ENCODE assay signal across 27 mouse cellular contexts in genomic region chr13:102728035-102728434, GRCm38 (mm10). TPM values are rescaled to one million over a fixed set of nuclear protein-coding genes. Genes with fewer than 3 reads are reported as not detected.
DNase-seq lines count a peak whose midpoint lies in the region; ATAC-seq and TF ChIP-seq lines count a peak whose summit lies in the region.
"Had no signal": no experiment of that assay in that cellular context is flagged by ENCODE, and none has a peak within 500 bp of the region (broad histone marks: within the 10 kb centered on the region; RNA-seq: fewer than 3 reads in every experiment).

No protein-coding gene starts in this region.

- no peak overlapping the region for H3K9ac ChIP-seq in liver, embryonic 11.5 days (ENCODE audit: low read depth, low read length)
- no peak overlapping the region for H3K9ac ChIP-seq in liver, embryonic 12.5 days
- peak overlapping the region; percentile 24; the same call in 1 of the 2 replicates for H3K9ac ChIP-seq in MEL (ENCODE audit: control insufficient read depth, low read depth, low read length, poor library complexity, severe bottlenecking)
- H3K9ac ChIP-seq: embryonic facial prominence, embryonic 12.5 days; forebrain, embryonic 12.5 days; heart, embryonic 13.5 days; hindbrain, embryonic 12.5 days; lung, embryonic 15.5 days had no signal

- no peaks in the 10 kb centered on the region for H3K27me3 ChIP-seq in liver, embryonic 11.5 days (replicated peaks; ENCODE audit: control insufficient read depth, insufficient read depth, low read length)
- no peaks in the 10 kb centered on the region for H3K27me3 ChIP-seq in liver, embryonic 12.5 days (replicated peaks)
- H3K27me3 ChIP-seq in MEL (ENCODE audit: control insufficient read depth in 1 of 2, insufficient read depth in 2 of 2, low read length in 2 of 2) (no peaks in the 10 kb centered on the region), myocyte (ENCODE audit: control insufficient read depth, insufficient read depth, insufficient read length) (no peaks in the 10 kb centered on the region)
- H3K27me3 ChIP-seq: embryonic facial prominence, embryonic 12.5 days; forebrain, embryonic 12.5 days; heart, embryonic 13.5 days; hindbrain, embryonic 12.5 days; lung, embryonic 15.5 days had no signal

- TF ChIP-seq RAD21 in MEL (IDR thresholded peaks at IDR 0.05; ENCODE audit: low read depth, low read length) = no peak

- ATAC-seq in liver, embryonic 11.5 days (replicated peaks; ENCODE audit: low FRiP score) = peak; percentile 68
- no peak for ATAC-seq in liver, embryonic 12.5 days
- ATAC-seq: intestine, postnatal 0 days had no signal

- H3K4me3 ChIP-seq in liver, embryonic 11.5 days (ENCODE audit: low read depth, low read length) = no peak overlapping the region
- no peak overlapping the region for H3K4me3 ChIP-seq in liver, embryonic 12.5 days
- peak overlapping the region in 1 of 2 experiments; percentile 40; a peak in 1 of 4 replicates for H3K4me3 ChIP-seq in MEL (ENCODE audit: control insufficient read depth in 1 of 2, insufficient read depth in 1 of 2, low read depth in 2 of 2, low read length in 2 of 2)
- no peak overlapping the region for H3K4me3 ChIP-seq in myocyte
- H3K4me3 ChIP-seq: embryonic facial prominence, embryonic 12.5 days; erythroblast, embryonic 14.5 days; forebrain, embryonic 12.5 days; heart, adult 2 months; heart, embryonic 13.5 days; hindbrain, embryonic 12.5 days; limb, embryonic 10.5 days; lung, embryonic 15.5 days had no signal

- no peak for DNase-seq in liver, embryonic 11.5 days (ENCODE audit: low spot score)
- DNase-seq in MEL (ENCODE audit: low read depth, low spot score) = peak; percentile 82
- peak; percentile 64 for DNase-seq in c-Kit-positive CD71-positive TER-119-positive erythroid progenitor cells, embryonic 14.5 days (ENCODE audit: low spot score)
- DNase-seq in natural killer cell, adult 2 months (ENCODE audit: low spot score in 2 of 2) = no peak
- DNase-seq in left cerebral cortex, postnatal 25 days (ENCODE audit: low spot score in 2 of 2) = no peak
- DNase-seq: adrenal gland, adult 2 months; B cell, adult 2 months; cerebellum, adult 11 months; cerebellum, postnatal 10 days; gastrocnemius, postnatal 25 days; heart, adult 2 months; kidney, postnatal 36 days; right cerebral cortex, postnatal 14 days; thymus, postnatal 14 days had no signal

- no peak overlapping the region for H3K4me2 ChIP-seq in liver, embryonic 11.5 days
- no peak overlapping the region for H3K4me2 ChIP-seq in liver, embryonic 12.5 days
- peak overlapping the region; percentile 26 for H3K4me2 ChIP-seq in myocyte (ENCODE audit: low read depth)
- H3K4me2 ChIP-seq: embryonic facial prominence, embryonic 12.5 days; forebrain, embryonic 12.5 days; heart, embryonic 13.5 days; hindbrain, embryonic 12.5 days; lung, embryonic 15.5 days; midbrain, embryonic 11.5 days had no signal

- H3K36me3 ChIP-seq in liver, embryonic 11.5 days (ENCODE audit: control insufficient read depth, insufficient read depth, low read length) = no peaks in the 10 kb centered on the region
- no peaks in the 10 kb centered on the region for H3K36me3 ChIP-seq in liver, embryonic 12.5 days
- H3K36me3 ChIP-seq in MEL (ENCODE audit: control insufficient read depth in 1 of 2, insufficient read depth in 2 of 2, low read length in 2 of 2) = peaks cover 0 to 17% of the 10 kb centered on the region in 2 experiments; a peak in 2 of 4 replicates
- H3K36me3 ChIP-seq in myocyte (ENCODE audit: control insufficient read depth, insufficient read depth) = no peaks in the 10 kb centered on the region
- H3K36me3 ChIP-seq: embryonic facial prominence, embryonic 12.5 days; forebrain, embryonic 12.5 days; hindbrain, embryonic 12.5 days; limb, embryonic 10.5 days; lung, embryonic 15.5 days had no signal

- TF ChIP-seq EP300 in MEL (IDR thresholded peaks at IDR 0.05; ENCODE audit: low read depth in 1 of 2, low read length in 2 of 2) = peak; percentile 24 to 45; a peak in 3 of 4 replicates

- intact Hi-C loops in left cerebral cortex, postnatal 25 days (cut with DNase I) = no loop called here

- no peak for TF ChIP-seq CTCF in MEL (IDR thresholded peaks at IDR 0.05 in 2 of 3, conservative IDR thresholded peaks at IDR 0.05 in 1 of 3; ENCODE audit: control insufficient read depth in 1 of 3, insufficient read depth in 1 of 3, low read depth in 2 of 3, low read length in 3 of 3, poor library complexity in 1 of 3, severe bottlenecking in 1 of 3)

- no peaks in the 10 kb centered on the region for H3K4me1 ChIP-seq in liver, embryonic 11.5 days (replicated peaks; ENCODE audit: control insufficient read depth, insufficient read depth, low read length)
- H3K4me1 ChIP-seq in liver, embryonic 12.5 days = peaks cover 7% of the 10 kb centered on the region; the same call in 1 of the 2 replicates
- H3K4me1 ChIP-seq in MEL (ENCODE audit: control insufficient read depth in 1 of 2, insufficient read depth in 2 of 2, low read length in 2 of 2) = peaks cover 10 to 13% of the 10 kb centered on the region in 2 experiments
- H3K4me1 ChIP-seq: embryonic facial prominence, embryonic 12.5 days; forebrain, embryonic 12.5 days; hindbrain, embryonic 12.5 days; limb, embryonic 10.5 days; lung, embryonic 15.5 days had no signal

- WGBS in liver, embryonic 11.5 days = 62% methylated on average over 3 of the region's 3 CpGs
- 49% methylated on average over 3 of the region's 3 CpGs for WGBS in liver, embryonic 12.5 days (ENCODE audit: insufficient replicate concordance)

- TF ChIP-seq POLR2A in MEL (IDR thresholded peaks at IDR 0.05; ENCODE audit: control insufficient read depth in 1 of 2, insufficient read depth in 1 of 2, low read depth in 1 of 2, low read length in 2 of 2, poor library complexity in 1 of 2) (no peak), myocyte (IDR thresholded peaks at IDR 0.05; ENCODE audit: insufficient read length, low read depth) (no peak)

- H3K27ac ChIP-seq in liver, embryonic 11.5 days (ENCODE audit: low read depth, low read length) = no peak overlapping the region
- no peak overlapping the region for H3K27ac ChIP-seq in liver, embryonic 12.5 days
- H3K27ac ChIP-seq in MEL (ENCODE audit: control insufficient read depth, low read depth, low read length) = peak overlapping the region; percentile 56
- H3K27ac ChIP-seq: embryonic facial prominence, embryonic 12.5 days; forebrain, embryonic 12.5 days; heart, adult 2 months; heart, embryonic 13.5 days; hindbrain, embryonic 12.5 days; limb, embryonic 10.5 days; lung, embryonic 15.5 days; macrophage; stomach, postnatal 0 days had no signal

- no peaks in the 10 kb centered on the region for H3K9me3 ChIP-seq in liver, embryonic 11.5 days (ENCODE audit: control insufficient read depth, low read length)
- H3K9me3 ChIP-seq in liver, embryonic 12.5 days (replicated peaks) = no peaks in the 10 kb centered on the region
- H3K9me3 ChIP-seq in MEL (replicated peaks; ENCODE audit: insufficient read depth, low read length) = no peaks in the 10 kb centered on the region
- H3K9me3 ChIP-seq: embryonic facial prominence, embryonic 12.5 days; forebrain, embryonic 12.5 days; heart, embryonic 13.5 days; hindbrain, embryonic 12.5 days; limb, embryonic 10.5 days; lung, embryonic 15.5 days had no signal

- no peaks in the 10 kb centered on the region for H3K79me2 ChIP-seq in MEL (ENCODE audit: control insufficient read depth, insufficient read depth, low read length, poor library complexity)
- no peaks in the 10 kb centered on the region for H3K79me2 ChIP-seq in myocyte (ENCODE audit: control insufficient read depth, insufficient read depth)

- H3ac ChIP-seq in myocyte (ENCODE audit: control insufficient read depth, insufficient read length) = no peak overlapping the region

TF ChIP-seq in MEL, 35 proteins besides CTCF, POLR2A, EP300 and RAD21 (continues in another document):
- TF ChIP-seq TAL1 (IDR thresholded peaks at IDR 0.05; ENCODE audit: low read length) (no peak), ZMIZ1 (IDR thresholded peaks at IDR 0.05; ENCODE audit: low read depth, low read length) (no peak), HCFC1 (IDR thresholded peaks at IDR 0.05; ENCODE audit: low read depth, low read length) (no peak), SMC3 (IDR thresholded peaks at IDR 0.05; ENCODE audit: low read depth, low read length) (0 out of 2 replicates have a peak, but pooled peaks have one; percentile 8), TBP (IDR thresholded peaks at IDR 0.05; ENCODE audit: low read depth, low read length) (0 out of 2 replicates have a peak, but pooled peaks have one; percentile 44), MAFK (IDR thresholded peaks at IDR 0.05; ENCODE audit: borderline replicate concordance, low read depth, low read length) (peak; percentile 92), TCF12 (IDR thresholded peaks at IDR 0.05; ENCODE audit: low read depth, low read length) (0 out of 2 replicates have a peak, but pooled peaks have one; percentile 26), MXI1 (IDR thresholded peaks at IDR 0.05; ENCODE audit: low read depth, low read length) (peak; percentile 24; the same call in 1 of the 2 replicates), MYC (IDR thresholded peaks at IDR 0.05; ENCODE audit: low read depth, low read length) (peak; percentile 58; the same call in 1 of the 2 replicates)

TF ChIP-seq in myocyte, 11 proteins besides CTCF, POLR2A, EP300 and RAD21:
- TF ChIP-seq SRF (IDR thresholded peaks at IDR 0.05; ENCODE audit: control insufficient read depth, insufficient read length, low read depth) = no peak
- no peak for TF ChIP-seq POLR2AphosphoS2 (IDR thresholded peaks at IDR 0.05; ENCODE audit: insufficient read length, low read depth)
- no peak for TF ChIP-seq TCF12 (IDR thresholded peaks at IDR 0.05; ENCODE audit: insufficient read depth, poor library complexity, severe bottlenecking)
- TF ChIP-seq MYOD1 (IDR thresholded peaks at IDR 0.05; ENCODE audit: control insufficient read depth in 1 of 3, insufficient read length in 2 of 3, low read depth in 2 of 3) = no peak
- TF ChIP-seq TCF3 (IDR thresholded peaks at IDR 0.05; ENCODE audit: insufficient read length, low read depth) = no peak
- no peak for TF ChIP-seq USF1 (IDR thresholded peaks at IDR 0.05; ENCODE audit: low read depth)
- no peak for TF ChIP-seq CEBPB (IDR thresholded peaks at IDR 0.05; ENCODE audit: insufficient read depth, poor library complexity, severe bottlenecking)
- no peak for TF ChIP-seq MAX (IDR thresholded peaks at IDR 0.05; ENCODE audit: low read depth)
- TF ChIP-seq REST (IDR thresholded peaks at IDR 0.05; ENCODE audit: insufficient read depth, insufficient read length) = no peak
- no peak for TF ChIP-seq MYOG (IDR thresholded peaks at IDR 0.05; ENCODE audit: control insufficient read depth in 1 of 3, insufficient read depth in 1 of 3, insufficient read length in 2 of 3, low read depth in 2 of 3)
- no peak for TF ChIP-seq E2F4 (IDR thresholded peaks at IDR 0.05; ENCODE audit: insufficient read depth)

RNA-seq across cellular contexts. Expression of gene Cd180, which starts 34.7 kb away (rescaled TPM):
- polyA plus RNA-seq in liver, embryonic 11.5 days (2014; fragmentation: Nextera tagmentation; extraction: Ambion mirVana) = 0.68 and 1.7 TPM in 2 replicates
- polyA plus RNA-seq in liver, embryonic 12.5 days (2016; fragmentation: Nextera tagmentation; extraction: Ambion mirVana) = 1.0 and 1.2 TPM in 2 replicates
- 0.12 and 0.39 TPM in 2 replicates for total RNA-seq in MEL (2012; rRNA removed)
- polyA plus RNA-seq in MEL (2012; ENCODE audit: insufficient read depth in 1 of 2, insufficient read length in 2 of 2, low read depth in 1 of 2, low replicate concordance in 2 of 2, missing spikeins in 1 of 2) (1 to 10 TPM in 1 of 2 experiments, not detected in 1; 1.8 TPM), myocyte (2012; fragmentation: generic; extraction: Trizol) (0.14 TPM)
- 1 to 10 TPM; 2.2 to 2.8 TPM for total RNA-seq in left cerebral cortex, postnatal 25 days (2021)
- polyA plus RNA-seq: erythroblast, embryonic 14.5 days had no signal

Comparison
In these comparisons a context has a peak if more than half of its experiments do, and no peak if none do; other contexts are left out.
1. DNase-seq: peak in MEL (single experiment) and c-Kit-positive CD71-positive TER-119-positive erythroid progenitor cells, embryonic 14.5 days (single experiment); none in liver, embryonic 11.5 days (single experiment), natural killer cell, adult 2 months (0 of 2) and left cerebral cortex, postnatal 25 days (0 of 2).